Mouse (Mus musculus): ENCODE data around the gene Olig1.

Gene Olig1

GRCm38 (mm10) chr16:91314114-91314775 lies 44.7 kb downstream of the Olig1 start:
- DNase-seq, result peak; percentile 90

- DNase-seq, result no peak
Observed at GRCm38 (mm10) chr16:91320191-91320590, 50.6 kb downstream of the Olig1 start.

DNA sequence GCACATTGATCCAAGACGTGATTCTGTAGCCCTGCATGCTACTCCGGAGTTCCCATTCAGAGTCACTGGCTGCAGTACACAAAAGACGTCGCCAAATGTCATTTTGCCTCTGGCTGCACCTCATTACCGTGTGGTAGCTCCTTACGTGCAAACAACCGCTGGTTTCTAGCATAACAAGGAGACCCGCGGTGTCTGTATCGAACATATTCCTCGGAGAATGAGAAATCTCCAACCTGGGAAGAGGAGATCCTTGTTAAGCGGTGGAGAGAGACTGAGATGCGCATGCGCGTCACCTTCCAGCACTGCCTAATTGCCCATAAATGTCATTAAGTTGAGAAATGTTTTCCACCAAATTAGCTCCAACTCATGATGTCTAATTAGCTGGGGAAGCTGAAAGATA lies 51.0 kb downstream of the Olig1 start:
- DNase-seq, result no peak

Data from heart, adult 11 months (tissue).